12 mouse cellular contexts compared by ENCODE assay signal in the genomic region with DNA sequence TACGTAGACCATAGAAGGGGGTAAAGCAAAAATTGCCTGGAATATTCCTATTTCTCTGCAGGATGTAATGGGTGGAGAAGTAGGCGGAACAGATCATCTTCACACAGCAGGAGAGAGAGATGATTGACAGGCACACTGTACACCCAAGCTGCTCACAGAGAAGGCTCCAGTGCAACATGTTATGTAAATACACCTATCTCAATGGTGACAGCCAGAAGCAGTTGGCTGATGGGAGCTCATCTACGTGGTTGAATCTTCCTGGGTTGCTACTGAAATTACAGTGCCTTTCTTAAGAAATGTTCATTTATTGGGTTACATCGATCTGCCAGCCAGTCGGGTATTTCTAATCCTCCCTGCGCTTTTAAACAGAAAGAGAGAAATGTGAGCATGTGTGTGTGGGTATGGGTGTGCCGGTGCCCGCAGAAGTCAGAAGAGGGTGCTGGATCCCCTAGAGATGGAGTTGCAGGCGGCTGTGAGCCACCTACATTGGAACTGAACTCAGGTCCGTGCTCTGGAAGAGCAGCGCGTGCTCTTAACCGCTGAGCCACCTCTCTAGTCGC. TPM values are rescaled to one million over a fixed set of nuclear protein-coding genes. Genes with fewer than 3 reads are reported as not detected.
A peak's percentile ranks its signal among the peaks of the same experiment; 100 is the strongest.
DNase-seq lines count a peak whose midpoint lies in the region; ATAC-seq and TF ChIP-seq lines count a peak whose summit lies in the region.
"Had no signal": no experiment of that assay in that cellular context is flagged by ENCODE, and none has a peak within 500 bp of the region (broad histone marks: within the 10 kb centered on the region; RNA-seq: fewer than 3 reads in every experiment).

No protein-coding gene starts in this region.

- no peak overlapping the region for H3K9ac ChIP-seq in hindbrain, embryonic 16.5 days (ENCODE audit: low read depth, low read length)
- peak overlapping the region; percentile 99 for H3K9ac ChIP-seq in limb, embryonic 11.5 days (ENCODE audit: low read length)

- TF ChIP-seq CTCF in testis, adult 2 months (IDR thresholded peaks at IDR 0.05; ENCODE audit: control insufficient read depth, insufficient read depth, insufficient replicate concordance, low read depth, low read length) = no peak

- peak overlapping the region; percentile 93; the same call in 1 of the 2 replicates for H3K4me3 ChIP-seq in hindbrain, embryonic 10.5 days
- no peak overlapping the region for H3K4me3 ChIP-seq in hindbrain, embryonic 16.5 days (ENCODE audit: low read length)
- H3K4me3 ChIP-seq in testis, adult 2 months (ENCODE audit: control insufficient read depth, low read depth, low read length) = peak overlapping the region; percentile 100
- H3K4me3 ChIP-seq in limb, embryonic 11.5 days (ENCODE audit: low read depth, low read length) = no peak overlapping the region
- H3K4me3 ChIP-seq: gastrocnemius, adult 2 months had no signal

- no peaks in the 10 kb centered on the region for H3K9me3 ChIP-seq in hindbrain, embryonic 10.5 days
- H3K9me3 ChIP-seq in hindbrain, embryonic 16.5 days (ENCODE audit: control insufficient read depth, low read length) = no peaks in the 10 kb centered on the region
- H3K9me3 ChIP-seq in limb, embryonic 11.5 days (ENCODE audit: control insufficient read depth, low read length) = no peaks in the 10 kb centered on the region
- H3K9me3 ChIP-seq: stomach, embryonic 15.5 days had no signal

- WGBS in hindbrain, embryonic 10.5 days = 92% methylated on average over 14 of the region's 14 CpGs
- 88% methylated on average over 14 of the region's 14 CpGs for WGBS in hindbrain, embryonic 16.5 days
- WGBS in limb, embryonic 11.5 days = 96% methylated on average over 14 of the region's 14 CpGs

- H3K27me3 ChIP-seq in hindbrain, embryonic 10.5 days (ENCODE audit: insufficient read depth, poor library complexity, severe bottlenecking) = no peaks in the 10 kb centered on the region
- no peaks in the 10 kb centered on the region for H3K27me3 ChIP-seq in hindbrain, embryonic 16.5 days (replicated peaks; ENCODE audit: control insufficient read depth, insufficient read depth, low read length)
- H3K27me3 ChIP-seq in testis, adult 2 months (ENCODE audit: control insufficient read depth, insufficient read depth, low read length) = no peaks in the 10 kb centered on the region
- no peaks in the 10 kb centered on the region for H3K27me3 ChIP-seq in limb, embryonic 11.5 days (ENCODE audit: control insufficient read depth, insufficient read depth, low read length)
- H3K27me3 ChIP-seq: stomach, embryonic 15.5 days had no signal

- peaks cover 50% of the 10 kb centered on the region for H3K4me1 ChIP-seq in hindbrain, embryonic 10.5 days (replicated peaks)
- H3K4me1 ChIP-seq in hindbrain, embryonic 16.5 days (ENCODE audit: control insufficient read depth, insufficient read depth, low read depth, low read length) = peaks cover 28% of the 10 kb centered on the region
- H3K4me1 ChIP-seq in testis, adult 2 months (ENCODE audit: control insufficient read depth, insufficient read depth, low read length) = peaks cover 17% of the 10 kb centered on the region
- 0 out of 2 replicates have a peak, but pooled peaks cover 3% of the 10 kb centered on the region for H3K4me1 ChIP-seq in limb, embryonic 11.5 days (ENCODE audit: control insufficient read depth, insufficient read depth, low read length)

- ATAC-seq in hindbrain, embryonic 16.5 days = no peak
- no peak for ATAC-seq in limb, embryonic 11.5 days (ENCODE audit: insufficient number of reproducible peaks, low FRiP score, low TSS enrichment, low read depth)
- ATAC-seq: CD4-positive, CD25-positive, alpha-beta regulatory T cell, adult 4 months had no signal

- no peak overlapping the region for H3K4me2 ChIP-seq in hindbrain, embryonic 16.5 days (ENCODE audit: low read length)
- H3K4me2 ChIP-seq in limb, embryonic 11.5 days (ENCODE audit: low read depth, severe bottlenecking) = no peak overlapping the region

- peaks cover 5% of the 10 kb centered on the region; the same call in 1 of the 2 replicates for H3K36me3 ChIP-seq in hindbrain, embryonic 10.5 days
- no peaks in the 10 kb centered on the region for H3K36me3 ChIP-seq in hindbrain, embryonic 16.5 days (ENCODE audit: control insufficient read depth, insufficient read depth, low read length)
- 0 out of 2 replicates have a peak, but pooled peaks cover 1% of the 10 kb centered on the region for H3K36me3 ChIP-seq in testis, adult 2 months (ENCODE audit: control insufficient read depth, insufficient read depth, low read length)
- H3K36me3 ChIP-seq in limb, embryonic 11.5 days (ENCODE audit: control insufficient read depth, insufficient read depth, low read length) = no peaks in the 10 kb centered on the region
- H3K36me3 ChIP-seq: stomach, embryonic 15.5 days had no signal

- no peak for DNase-seq in hindbrain, embryonic 10.5 days (ENCODE audit: low spot score)
- no peak for DNase-seq in testis, postnatal 14 days (ENCODE audit: low spot score)
- no peak for DNase-seq in limb, embryonic 11.5 days (ENCODE audit: low spot score)
- no peak for DNase-seq in kidney, adult 18-20 months
- no peak for DNase-seq in left cerebral cortex, adult 9 months (ENCODE audit: low spot score in 2 of 2)
- DNase-seq in embryo, embryonic 10.5 days (ENCODE audit: low spot score) = no peak
- DNase-seq: gastrocnemius, adult 2 months; kidney, adult 2 months had no signal

- TF ChIP-seq POLR2A in testis, adult 2 months (IDR thresholded peaks at IDR 0.05; ENCODE audit: control insufficient read depth, low read depth, low read length) = no peak; the same call in 1 of the 2 replicates

- H3K27ac ChIP-seq in hindbrain, embryonic 10.5 days = peak overlapping the region; percentile 99
- H3K27ac ChIP-seq in hindbrain, embryonic 16.5 days (ENCODE audit: low read depth, low read length) = no peak overlapping the region; the same call in 1 of the 2 replicates
- peak overlapping the region; percentile 27; the same call in 1 of the 2 replicates for H3K27ac ChIP-seq in testis, adult 2 months (ENCODE audit: control insufficient read depth, insufficient read depth, low read depth, low read length)
- H3K27ac ChIP-seq in limb, embryonic 11.5 days (replicated peaks; ENCODE audit: low read depth, low read length) = no peak overlapping the region

RNA-seq across cellular contexts. Expression of a gene that starts 1.5 kb away (rescaled TPM):
- polyA plus RNA-seq in hindbrain, embryonic 10.5 days (2016; fragmentation: Nextera tagmentation; extraction: Ambion mirVana) = 283 and 352 TPM in 2 replicates
- polyA plus RNA-seq in hindbrain, embryonic 16.5 days (2015; fragmentation: Nextera tagmentation; extraction: Ambion mirVana) = 144 and 166 TPM in 2 replicates
- polyA plus RNA-seq in testis, adult 2 months (2012; rRNA removed) = 72.8 and 76.8 TPM in 2 replicates
- polyA plus RNA-seq in limb, embryonic 11.5 days (2014; fragmentation: Nextera tagmentation; extraction: Ambion mirVana) = 435 and 442 TPM in 2 replicates

RNA-seq across cellular contexts. Expression of a gene that starts 19.6 kb away (rescaled TPM):
- 171 and 204 TPM in 2 replicates for polyA plus RNA-seq in hindbrain, embryonic 10.5 days (2016; fragmentation: Nextera tagmentation; extraction: Ambion mirVana)
- 98.2 and 103 TPM in 2 replicates for polyA plus RNA-seq in hindbrain, embryonic 16.5 days (2015; fragmentation: Nextera tagmentation; extraction: Ambion mirVana)
- polyA plus RNA-seq in testis, adult 2 months (2012; rRNA removed) = 6.4 and 7.4 TPM in 2 replicates
- 232 and 234 TPM in 2 replicates for polyA plus RNA-seq in limb, embryonic 11.5 days (2014; fragmentation: Nextera tagmentation; extraction: Ambion mirVana)

RNA-seq across cellular contexts. Expression of a gene that starts 41.1 kb away (rescaled TPM):
- polyA plus RNA-seq in hindbrain, embryonic 10.5 days (2016; fragmentation: Nextera tagmentation; extraction: Ambion mirVana) = 0.21 and 0.66 TPM in 2 replicates
- polyA plus RNA-seq in hindbrain, embryonic 16.5 days (2015; fragmentation: Nextera tagmentation; extraction: Ambion mirVana) = 0.09 and 0.10 TPM in 2 replicates
- 0.38 and 0.51 TPM in 2 replicates for polyA plus RNA-seq in testis, adult 2 months (2012; rRNA removed)
- polyA plus RNA-seq in limb, embryonic 11.5 days (2014; fragmentation: Nextera tagmentation; extraction: Ambion mirVana) = 0.23 and 0.51 TPM in 2 replicates

Comparison
In these comparisons a context has a peak if more than half of its experiments do, and no peak if none do; other contexts are left out.
1. H3K27ac ChIP-seq: peak in hindbrain, embryonic 10.5 days (single experiment) and testis, adult 2 months (single experiment); none in hindbrain, embryonic 16.5 days (single experiment) and limb, embryonic 11.5 days (single experiment).
2. H3K4me3 ChIP-seq: peak in hindbrain, embryonic 10.5 days (single experiment) and testis, adult 2 months (single experiment); none in hindbrain, embryonic 16.5 days (single experiment) and limb, embryonic 11.5 days (single experiment).
3. RNA of a gene that starts 19.6 kb away (polyA plus RNA-seq): 232 to 234 TPM in limb, embryonic 11.5 days, 171 to 204 TPM in hindbrain, embryonic 10.5 days and 98.2 to 103 TPM in hindbrain, embryonic 16.5 days; 6.4 to 7.4 TPM in testis, adult 2 months; every median in the first group is over 10 times any median in the second.